Mouse (Mus musculus): ENCODE measurements around the gene Poglut1.
"Not testable (repeated sequence)": the region's sequence is repeated elsewhere in the genome, so short reads cannot be mapped to it uniquely, and the experiment has no call there.

Poglut1 gene

GRCm38 (mm10) chr16:38536544-38537146, 13.4 kb downstream of the Poglut1 start:
- peak; percentile 81 to 82 for DNase-seq (ENCODE audit: low spot score in 2 of 2)

GRCm38 (mm10) chr16:38526264-38526663, 23.8 kb downstream of the Poglut1 start:
- no peak for DNase-seq (ENCODE audit: low spot score in 2 of 2)

GRCm38 (mm10) chr16:38522129-38523084, 27.7 kb downstream of the Poglut1 start, which contains the start of gene Timmdc1:
Timmdc1 (minus strand) TSS chr16:38522663.
- DNase-seq (ENCODE audit: low spot score in 2 of 2): peak; percentile 95 to 97

GRCm38 (mm10) chr16:38521211-38521987, 28.7 kb downstream of the Poglut1 start:
- no peak for DNase-seq (ENCODE audit: low spot score in 2 of 2)

GRCm38 (mm10) chr16:38519140-38519539, 30.9 kb downstream of the Poglut1 start:
- no peak for DNase-seq (ENCODE audit: low spot score in 2 of 2)

- no peak for DNase-seq (ENCODE audit: low spot score in 2 of 2)
These were observed 39.2 kb downstream of the Poglut1 start for GRCm38 (mm10) chr16:38510846-38511245.

- DNase-seq (ENCODE audit: low spot score in 2 of 2): peak; percentile 74 to 79
These were observed 43.9 kb downstream of the Poglut1 start for GRCm38 (mm10) chr16:38506041-38506634.

GRCm38 (mm10) chr16:38503528-38503927, 46.5 kb downstream of the Poglut1 start:
- no peak for DNase-seq (ENCODE audit: low spot score in 2 of 2)

GRCm38 (mm10) chr16:38502469-38502868, 47.6 kb downstream of the Poglut1 start:
- DNase-seq (ENCODE audit: low spot score in 2 of 2): no peak

- DNase-seq (ENCODE audit: low spot score in 2 of 2): no peak
These were observed 53.4 kb downstream of the Poglut1 start for GRCm38 (mm10) chr16:38496604-38497140.

GRCm38 (mm10) chr16:38493890-38494289, 56.2 kb downstream of the Poglut1 start:
- no peak for DNase-seq (ENCODE audit: low spot score in 2 of 2)

- DNase-seq (ENCODE audit: low spot score in 2 of 2): no peak
These were observed 57.5 kb downstream of the Poglut1 start for GRCm38 (mm10) chr16:38492551-38492950.

- no peak for DNase-seq (ENCODE audit: low spot score in 2 of 2)
These were observed 66.3 kb downstream of the Poglut1 start for GRCm38 (mm10) chr16:38483582-38484309.

- no peak for DNase-seq (ENCODE audit: low spot score in 2 of 2)
These were observed 67.1 kb downstream of the Poglut1 start for GRCm38 (mm10) chr16:38482780-38483562.

GRCm38 (mm10) chr16:38481327-38481726, 68.7 kb downstream of the Poglut1 start:
- no peak for DNase-seq (ENCODE audit: low spot score in 2 of 2)

GRCm38 (mm10) chr16:38478296-38478695, 71.8 kb downstream of the Poglut1 start:
- DNase-seq (ENCODE audit: low spot score in 2 of 2): no peak

- not testable (repeated sequence) for DNase-seq (ENCODE audit: low spot score in 2 of 2)
These were observed 72.8 kb downstream of the Poglut1 start for GRCm38 (mm10) chr16:38477241-38477608.

GRCm38 (mm10) chr16:38476312-38477240, 73.5 kb downstream of the Poglut1 start:
- peak; percentile 31 to 58 for DNase-seq (ENCODE audit: low spot score in 2 of 2)
